Mouse (Mus musculus): ENCODE data around the gene Bcat1. TPM values are rescaled to one million over a fixed set of nuclear protein-coding genes. Genes with fewer than 3 reads are reported as not detected.

The Bcat1 gene
- total RNA-seq, 2 experiments from 2014 or later: not detected

DNA sequence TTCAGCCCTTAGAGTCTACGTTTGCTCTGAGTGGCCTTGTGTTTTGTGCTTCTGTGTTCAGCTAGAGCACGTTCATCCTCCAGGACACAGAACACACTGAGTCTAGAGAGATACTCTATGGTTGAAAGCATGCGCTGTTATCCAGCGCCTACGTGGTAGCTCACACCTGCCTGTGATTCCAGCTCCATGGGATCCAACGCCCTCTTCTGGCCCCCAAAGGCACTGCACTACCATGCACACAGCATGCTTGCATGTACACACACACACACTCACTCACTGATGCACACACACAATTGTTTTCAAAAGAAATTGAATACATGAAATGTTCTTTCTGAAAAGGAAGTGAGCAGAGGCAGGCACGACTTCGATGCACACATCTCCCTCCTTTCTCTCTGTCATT lies 112.8 kb downstream of the Bcat1 start:
- no peak for ATAC-seq (replicated peaks; ENCODE audit: low FRiP score, poor library complexity, severe bottlenecking)

DNA sequence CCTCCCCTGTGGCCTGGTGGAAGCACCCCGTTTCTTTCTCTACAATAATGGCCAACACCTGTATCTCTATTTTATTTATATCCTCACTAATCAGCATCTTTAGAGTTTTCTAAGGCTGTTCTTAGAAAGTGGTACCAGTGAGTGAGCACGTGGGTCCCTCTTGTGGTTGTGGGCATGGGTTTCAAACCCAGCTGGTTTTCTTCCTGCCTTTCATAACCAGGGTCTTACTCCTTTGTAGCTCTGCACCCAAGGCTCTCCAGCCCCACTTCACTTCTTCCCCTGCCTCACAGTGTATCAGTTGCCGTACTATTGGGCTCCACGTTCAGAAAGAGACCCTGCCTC lies 114.0 kb downstream of the Bcat1 start:
- no peak for ATAC-seq (replicated peaks; ENCODE audit: low FRiP score, poor library complexity, severe bottlenecking)

DNA sequence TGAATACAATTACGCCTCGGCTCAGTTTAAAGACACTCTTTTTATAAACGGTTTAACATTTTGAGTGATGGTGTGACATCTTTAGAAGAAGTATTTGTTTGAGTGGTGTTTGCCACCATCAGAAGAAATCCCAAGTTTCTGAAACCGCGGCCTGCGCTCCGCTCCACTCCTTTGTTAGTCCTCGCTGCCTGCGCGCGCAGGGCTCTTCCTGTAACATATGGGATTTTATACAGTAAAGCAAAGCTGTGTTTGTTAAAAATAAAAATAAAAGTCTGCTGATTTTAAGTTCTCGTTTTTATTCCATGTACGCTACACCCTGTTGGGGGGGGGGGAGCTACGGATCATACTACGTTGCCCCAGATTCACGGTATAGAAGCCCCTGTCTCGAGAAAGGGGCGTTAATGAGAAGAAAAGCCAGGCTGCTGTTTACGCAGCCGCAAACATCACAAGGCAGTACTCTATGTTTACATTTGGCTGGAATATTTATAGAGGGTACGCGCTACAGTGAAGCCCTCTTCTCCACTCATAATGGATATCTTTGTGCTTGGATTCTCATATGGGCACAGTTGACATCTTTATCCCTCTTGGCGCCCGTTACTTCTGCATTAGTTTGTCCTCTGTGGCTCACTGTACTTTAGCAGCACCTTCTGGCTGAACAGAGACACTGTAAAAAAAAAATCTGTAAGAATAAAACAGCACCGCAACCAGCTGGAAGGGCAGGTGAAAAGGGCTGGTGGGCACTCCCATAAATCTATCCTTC lies 114.6 kb downstream of the Bcat1 start:
- ATAC-seq (replicated peaks; ENCODE audit: low FRiP score, poor library complexity, severe bottlenecking): no peak

DNA sequence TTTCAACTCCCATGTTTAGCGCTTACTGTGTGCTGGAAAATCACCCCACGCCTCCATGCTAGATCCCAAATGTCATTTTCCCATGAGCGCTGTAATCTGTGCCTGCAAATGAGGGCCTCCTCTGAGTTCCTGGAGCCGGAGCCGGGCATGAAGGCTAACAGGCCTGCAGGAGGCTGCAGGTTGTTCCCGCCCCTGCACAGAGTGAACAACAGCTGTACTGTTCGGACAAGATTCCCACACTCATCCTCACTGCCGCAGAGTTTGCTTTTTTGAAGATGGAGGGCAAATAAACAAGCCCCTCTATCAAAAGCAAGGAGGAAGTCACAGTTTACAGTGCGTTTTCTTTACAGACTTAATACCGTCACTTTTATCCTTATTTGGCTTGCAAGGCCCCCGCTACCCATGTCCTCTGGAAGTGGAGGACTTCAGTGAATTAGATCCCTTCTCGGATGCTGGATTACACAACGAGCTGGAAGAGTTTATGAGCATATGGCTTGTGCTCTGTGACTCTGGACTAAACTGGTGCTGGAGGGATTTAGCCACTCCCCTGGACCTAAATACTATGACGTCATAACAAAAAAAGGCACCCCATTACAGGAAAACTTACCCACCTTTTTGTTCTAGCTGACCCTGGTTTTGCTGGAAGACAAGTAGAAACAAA lies 120.0 kb downstream of the Bcat1 start:
- ATAC-seq (replicated peaks; ENCODE audit: low FRiP score, poor library complexity, severe bottlenecking): no peak

DNA sequence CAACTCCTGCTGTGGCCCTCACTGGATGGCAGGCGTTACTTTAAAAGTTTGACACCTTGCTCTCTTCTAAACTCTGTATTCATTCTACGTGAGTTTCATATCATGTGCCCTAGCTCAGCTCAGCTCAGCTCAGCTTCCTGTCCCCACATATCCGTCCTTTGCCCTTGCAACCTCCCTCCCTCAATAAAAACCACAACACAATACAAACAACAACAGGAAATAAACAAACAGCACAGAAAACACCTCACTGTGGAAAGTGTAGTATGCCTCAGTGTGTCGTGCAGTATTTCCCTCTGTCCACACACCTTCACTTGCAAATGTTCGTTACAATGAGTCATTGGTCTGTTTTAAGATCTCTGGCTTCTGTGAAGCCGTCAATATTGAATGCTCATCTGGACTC lies 123.1 kb downstream of the Bcat1 start:
- ATAC-seq (replicated peaks; ENCODE audit: low FRiP score, poor library complexity, severe bottlenecking): no peak

DNA sequence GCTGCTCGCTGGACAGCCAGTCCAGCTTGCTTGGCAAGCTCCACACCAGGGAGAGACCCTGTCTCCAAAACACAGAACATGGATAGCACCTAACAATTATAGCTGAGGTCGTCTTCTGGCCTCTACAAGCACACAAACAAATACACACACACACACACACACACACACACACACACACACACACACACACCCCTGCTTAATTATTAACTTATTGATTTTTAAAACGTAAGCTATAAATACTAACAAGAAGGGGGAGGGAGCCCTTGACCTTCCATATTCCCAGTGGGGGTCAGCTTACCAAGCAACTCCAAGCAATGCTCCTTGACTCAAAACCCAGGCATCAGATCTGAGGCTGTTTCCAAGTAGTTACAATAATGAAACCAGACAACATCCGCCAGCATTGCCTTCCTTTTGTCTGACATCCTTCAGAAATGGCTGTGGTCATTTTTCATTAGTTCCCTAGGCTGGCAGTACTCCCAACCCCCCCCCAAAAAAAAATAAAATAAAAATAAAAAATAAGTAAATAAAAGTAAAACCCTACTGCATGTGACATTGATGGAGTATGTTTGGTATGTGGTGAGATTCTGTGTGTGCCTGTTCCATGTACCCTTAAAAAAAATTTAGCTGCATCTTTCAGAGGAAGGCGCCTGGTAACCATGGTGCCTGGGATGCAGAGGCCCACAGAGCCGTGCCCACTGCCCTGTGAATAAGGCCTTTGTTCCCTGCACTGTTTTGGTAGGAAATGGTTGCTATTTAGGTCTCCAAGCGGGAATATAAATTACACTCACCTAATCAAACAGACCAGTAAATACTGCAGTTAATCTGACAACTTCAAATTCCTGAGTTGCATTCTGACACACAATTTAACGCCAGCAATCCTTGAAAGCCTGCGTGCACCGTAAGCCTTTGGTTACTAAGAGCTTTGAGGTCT lies 131.3 kb downstream of the Bcat1 start:
- ATAC-seq (replicated peaks; ENCODE audit: low FRiP score, poor library complexity, severe bottlenecking): no peak

Other genes with a start within 250 kb of the Bcat1 start
- 11.9 and 15.0 TPM in 2 replicates for gene Lrmp, start 39.5 kb upstream of the Bcat1 start, total RNA-seq (2015; ENCODE audit: low replicate concordance)
- gene Lrmp, start 39.5 kb upstream of the Bcat1 start, total RNA-seq (2017; ENCODE audit: low replicate concordance): 26.1 and 29.8 TPM in 2 replicates
- not detected in 2 replicates for gene Casc1, start 134.8 kb upstream of the Bcat1 start, total RNA-seq (2015; ENCODE audit: low replicate concordance)
- gene Casc1, start 134.8 kb upstream of the Bcat1 start, total RNA-seq (2017; ENCODE audit: low replicate concordance): not detected in 2 replicates
- gene Etfrf1, start 134.9 kb upstream of the Bcat1 start, total RNA-seq (2015; ENCODE audit: low replicate concordance): 4.6 and 32.9 TPM in 2 replicates
- 1.4 and 3.1 TPM in 2 replicates for gene Etfrf1, start 134.9 kb upstream of the Bcat1 start, total RNA-seq (2017; ENCODE audit: low replicate concordance)
- gene Kras, start 174.1 kb upstream of the Bcat1 start, total RNA-seq (2015; ENCODE audit: low replicate concordance): 15.4 and 31.6 TPM in 2 replicates
- 12.9 and 25.9 TPM in 2 replicates for gene Kras, start 174.1 kb upstream of the Bcat1 start, total RNA-seq (2017; ENCODE audit: low replicate concordance)

All from erythroblast, adult 5-6 weeks (primary cell).